Mouse (Mus musculus) adrenal gland, adult (tissue): ENCODE data around the gene Mrpl44.

ENCODE experiments used
- DNase-seq, 2 experiments: peaks; one replicate each; pipeline ENCODE4 v3.0.0; 2022 to 2023; ENCODE audit warnings: low spot score in 1 of 2; ENCODE audit not compliant: inconsistent age in 2 of 2

Mrpl44 gene

GRCm38 (mm10) chr1:79761917-79762271 is 13.9 kb upstream of the Mrpl44 start:
- no peak for DNase-seq

- peak in 1 of 2 experiments; percentile 34 for DNase-seq
These were observed 13.3 kb upstream of the Mrpl44 start for GRCm38 (mm10) chr1:79762282-79763250.

GRCm38 (mm10) chr1:79764031-79764430 is 11.8 kb upstream of the Mrpl44 start:
- DNase-seq: peak; percentile 47 to 69

- DNase-seq: no peak
These were observed 11.3 kb upstream of the Mrpl44 start for GRCm38 (mm10) chr1:79764483-79764882.

- no peak for DNase-seq
These were observed 7.6 kb upstream of the Mrpl44 start for GRCm38 (mm10) chr1:79768231-79768630.

GRCm38 (mm10) chr1:79774164-79774780 is 1.5 kb upstream of the Mrpl44 start:
- no peak for DNase-seq

GRCm38 (mm10) chr1:79778011-79778410 is 2.2 kb downstream of the Mrpl44 start:
- no peak for DNase-seq

GRCm38 (mm10) chr1:79782433-79782832 is 6.6 kb downstream of the Mrpl44 start:
- peak in 1 of 2 experiments; percentile 55 for DNase-seq

- DNase-seq: peak in 1 of 2 experiments; percentile 37
These were observed 10.6 kb downstream of the Mrpl44 start for GRCm38 (mm10) chr1:79786267-79786927.

- DNase-seq: no peak
These were observed 21.3 kb downstream of the Mrpl44 start for GRCm38 (mm10) chr1:79797084-79797483.

- DNase-seq: no peak
These were observed 27.1 kb downstream of the Mrpl44 start for GRCm38 (mm10) chr1:79802858-79803427.

- no peak for DNase-seq
These were observed 27.8 kb downstream of the Mrpl44 start for GRCm38 (mm10) chr1:79803614-79804013.

- DNase-seq: no peak
These were observed 31.0 kb downstream of the Mrpl44 start for GRCm38 (mm10) chr1:79806865-79807264.

- DNase-seq: no peak
These were observed 33.6 kb downstream of the Mrpl44 start for GRCm38 (mm10) chr1:79809447-79809846.

- DNase-seq: no peak
These were observed 39.6 kb downstream of the Mrpl44 start for GRCm38 (mm10) chr1:79815446-79815845.

- DNase-seq: peak; percentile 9 to 62
These were observed 43.6 kb downstream of the Mrpl44 start for GRCm38 (mm10) chr1:79819296-79819879.

GRCm38 (mm10) chr1:79822806-79823525 is 47.1 kb downstream of the Mrpl44 start:
- DNase-seq: peak; percentile 21 to 84

- DNase-seq: peak in 1 of 2 experiments; percentile 47
These were observed 48.3 kb downstream of the Mrpl44 start for GRCm38 (mm10) chr1:79823951-79824633.
